Mouse (Mus musculus) urinary bladder, adult 18-20 months (tissue): ENCODE measurements at regions not wholly inside any gene's neighbourhood (a gene's known extent, or its start where the extent isn't known, plus 50 kb on each side); places are given as distances from the start of the nearest gene placed in this dataset.

Experiments used
- DNase-seq, 2 experiments: peaks; one replicate each; pipeline ENCODE4 v3.0.0; 2022; ENCODE audit warnings: low spot score in 2 of 2, mixed read lengths in 2 of 2

GRCm38 (mm10) chr1:57573829-57574228 lies 166.9 kb upstream of the Tyw5 start:
- no peak for DNase-seq

- DNase-seq = no peak
These were observed 167.6 kb upstream of the Tyw5 start for GRCm38 (mm10) chr1:57574530-57574929.

GRCm38 (mm10) chr1:57576066-57576753 lies 169.3 kb upstream of the Tyw5 start:
- DNase-seq = no peak

GRCm38 (mm10) chr1:57579086-57579485 lies 172.2 kb upstream of the Tyw5 start:
- no peak for DNase-seq

- no peak for DNase-seq
These were observed 180.0 kb upstream of the Spats2l start for GRCm38 (mm10) chr1:57593707-57594589.

GRCm38 (mm10) chr1:57594815-57595214 lies 179.1 kb upstream of the Spats2l start:
- no peak for DNase-seq

- DNase-seq = no peak
These were observed 173.0 kb upstream of the Spats2l start for GRCm38 (mm10) chr1:57600951-57601350.

- no peak for DNase-seq
These were observed 168.4 kb upstream of the Spats2l start for GRCm38 (mm10) chr1:57605525-57605924.

GRCm38 (mm10) chr1:57606060-57606683 lies 167.8 kb upstream of the Spats2l start:
- no peak for DNase-seq

GRCm38 (mm10) chr1:57607026-57607425 lies 166.9 kb upstream of the Spats2l start:
- no peak for DNase-seq

GRCm38 (mm10) chr1:57607626-57608422 lies 166.1 kb upstream of the Spats2l start:
- no peak for DNase-seq

- no peak for DNase-seq
These were observed 165.6 kb upstream of the Spats2l start for GRCm38 (mm10) chr1:57608423-57608679.

- DNase-seq = no peak
These were observed 164.7 kb upstream of the Spats2l start for GRCm38 (mm10) chr1:57609307-57609706.

- no peak for DNase-seq
These were observed 161.8 kb upstream of the Spats2l start for GRCm38 (mm10) chr1:57612171-57612570.

GRCm38 (mm10) chr1:57612931-57613804 lies 160.8 kb upstream of the Spats2l start:
- DNase-seq = no peak

- DNase-seq = no peak
These were observed 158.8 kb upstream of the Spats2l start for GRCm38 (mm10) chr1:57615155-57615554.

- DNase-seq = no peak
These were observed 156.6 kb upstream of the Spats2l start for GRCm38 (mm10) chr1:57617316-57617715.

- no peak for DNase-seq
These were observed 151.4 kb upstream of the Spats2l start for GRCm38 (mm10) chr1:57622561-57622960.

GRCm38 (mm10) chr1:57633986-57634385 lies 140.0 kb upstream of the Spats2l start:
- no peak for DNase-seq

- no peak for DNase-seq
These were observed 131.8 kb upstream of the Spats2l start for GRCm38 (mm10) chr1:57642131-57642530.
